Mouse (Mus musculus): ENCODE measurements around the gene Fbxo44. TPM values are rescaled to one million over a fixed set of nuclear protein-coding genes. Genes with fewer than 3 reads are reported as not detected.

Fbxo44 gene
- polyA plus RNA-seq, 1 experiment = not detected

DNA sequence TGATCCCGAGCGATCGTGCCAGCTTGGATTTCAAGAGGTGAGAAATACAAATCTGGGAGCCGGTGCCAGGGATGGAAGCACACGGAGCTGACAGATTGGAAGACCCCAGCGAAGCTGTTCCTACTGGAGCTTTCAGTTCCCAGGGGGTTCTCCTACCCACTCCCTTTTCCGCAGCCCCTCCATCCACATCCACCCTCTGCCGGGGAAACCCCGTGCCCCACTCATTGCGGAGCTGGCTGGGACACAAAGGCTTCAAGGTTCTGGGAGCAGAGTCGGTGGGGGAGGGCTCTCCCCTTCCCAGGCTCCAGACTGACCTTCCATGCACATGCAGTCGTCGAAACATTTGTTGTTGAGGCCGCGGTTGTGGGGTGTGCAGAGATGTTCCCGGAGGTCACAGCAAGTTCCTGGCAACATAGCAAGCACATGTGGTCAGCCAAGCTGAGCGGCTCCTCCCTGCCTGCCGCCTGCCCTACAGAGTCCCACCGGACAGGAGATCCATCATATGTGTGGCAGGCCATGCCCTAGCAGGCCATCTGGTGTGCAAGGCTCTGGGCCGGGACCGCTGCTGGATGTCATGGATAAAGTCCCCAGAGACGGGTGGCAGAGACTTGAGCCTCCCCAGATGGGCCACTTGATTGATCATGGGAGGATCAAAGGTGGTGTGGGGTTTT is 52.5 kb downstream of the Fbxo44 start:
- Histone ChIP-seq H3K4me1 (ENCODE audit: control insufficient read depth, insufficient read depth, low read length) (no peaks in the 10 kb centered on the region), H3K27ac (ENCODE audit: control insufficient read depth, insufficient read depth, low read depth, low read length, poor library complexity) (no peak overlapping the region), H3K4me3 (replicated peaks; ENCODE audit: control insufficient read depth, low read depth, low read length) (no peak overlapping the region)
- TF ChIP-seq POLR2A (IDR thresholded peaks at IDR 0.05; ENCODE audit: borderline replicate concordance, control insufficient read depth, low read depth, low read length) = no peak
- TF ChIP-seq CTCF (IDR thresholded peaks at IDR 0.05; ENCODE audit: control insufficient read depth, insufficient read depth, low read length) = no peak
- 69% methylated on average over 22 of the region's 22 CpGs for WGBS

DNA sequence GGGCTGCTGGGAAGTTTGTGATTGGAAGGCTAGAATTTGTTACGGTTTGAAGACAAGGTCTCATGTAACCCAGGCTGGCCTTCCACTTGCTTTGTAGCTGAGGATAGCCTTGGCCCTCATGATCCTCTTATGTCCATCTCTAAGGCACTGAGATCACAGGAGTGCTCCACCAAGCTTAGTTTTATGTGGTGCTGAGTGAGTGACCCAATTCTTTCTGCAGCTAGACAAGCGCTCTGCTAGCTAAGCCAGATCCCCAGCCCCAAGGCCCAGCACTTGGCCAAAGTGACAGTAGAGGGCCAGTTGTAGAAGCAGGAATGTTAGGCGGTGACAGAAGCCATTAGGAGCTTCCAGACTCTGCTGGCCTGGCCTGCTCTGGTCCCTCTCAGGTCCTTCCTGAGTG is 56.1 kb downstream of the Fbxo44 start:
- H3K4me3 ChIP-seq (replicated peaks; ENCODE audit: control insufficient read depth, low read depth, low read length) = no peak overlapping the region
- H3K4me1 ChIP-seq (ENCODE audit: control insufficient read depth, insufficient read depth, low read length) = no peaks in the 10 kb centered on the region
- TF ChIP-seq POLR2A (IDR thresholded peaks at IDR 0.05; ENCODE audit: borderline replicate concordance, control insufficient read depth, low read depth, low read length) (no peak), CTCF (IDR thresholded peaks at IDR 0.05; ENCODE audit: control insufficient read depth, insufficient read depth, low read length) (no peak)
- WGBS = 86% methylated on average over 3 of the region's 3 CpGs
- H3K27ac ChIP-seq (ENCODE audit: control insufficient read depth, insufficient read depth, low read depth, low read length, poor library complexity) = no peak overlapping the region

Other genes starting within 250 kb of the Fbxo44 start
- 5.6 and 10.2 TPM in 2 replicates for gene Plod1, start 223.7 kb downstream of the Fbxo44 start, polyA plus RNA-seq (2011; ENCODE audit: insufficient read depth, insufficient read length, low replicate concordance, missing spikeins)
- 12.4 and 19.6 TPM in 2 replicates for gene 2510039O18Rik, start 219.6 kb downstream of the Fbxo44 start, polyA plus RNA-seq (2011; ENCODE audit: insufficient read depth, insufficient read length, low replicate concordance, missing spikeins)
- not detected in 2 replicates for gene Nppb, start 174.7 kb downstream of the Fbxo44 start, polyA plus RNA-seq (2011; ENCODE audit: insufficient read depth, insufficient read length, low replicate concordance, missing spikeins)
- not detected in 2 replicates for gene Nppa, start 159.8 kb downstream of the Fbxo44 start, polyA plus RNA-seq (2011; ENCODE audit: insufficient read depth, insufficient read length, low replicate concordance, missing spikeins)
- 3.4 and 6.8 TPM in 2 replicates for gene Clcn6, start 121.7 kb downstream of the Fbxo44 start, polyA plus RNA-seq (2011; ENCODE audit: insufficient read depth, insufficient read length, low replicate concordance, missing spikeins)
- gene Mthfr, start 121.4 kb downstream of the Fbxo44 start, polyA plus RNA-seq (2011; ENCODE audit: insufficient read depth, insufficient read length, low replicate concordance, missing spikeins) = 5.2 and 9.6 TPM in 2 replicates
- gene Agtrap, start 72.5 kb downstream of the Fbxo44 start, polyA plus RNA-seq (2011; ENCODE audit: insufficient read depth, insufficient read length, low replicate concordance, missing spikeins) = 10.0 and 20.9 TPM in 2 replicates
- gene Mad2l2, start 30.1 kb downstream of the Fbxo44 start, polyA plus RNA-seq (2011; ENCODE audit: insufficient read depth, insufficient read length, low replicate concordance, missing spikeins) = 7.4 and 13.9 TPM in 2 replicates
- gene Draxin, start 29.8 kb downstream of the Fbxo44 start, polyA plus RNA-seq (2011; ENCODE audit: insufficient read depth, insufficient read length, low replicate concordance, missing spikeins) = 1.7 and 5.6 TPM in 2 replicates
- 3.4 and 11.2 TPM in 2 replicates for gene Fbxo6, start 8.3 kb downstream of the Fbxo44 start, polyA plus RNA-seq (2011; ENCODE audit: insufficient read depth, insufficient read length, low replicate concordance, missing spikeins)
- not detected in 2 replicates for gene Fbxo2, start 139 bp upstream of the Fbxo44 start, polyA plus RNA-seq (2011; ENCODE audit: insufficient read depth, insufficient read length, low replicate concordance, missing spikeins)
- gene Disp3, start 127.5 kb upstream of the Fbxo44 start, polyA plus RNA-seq (2011; ENCODE audit: insufficient read depth, insufficient read length, low replicate concordance, missing spikeins) = not detected in 2 replicates

All from bone marrow, adult 2 months (tissue).